Mouse (Mus musculus) intestine, embryonic 14.5 days (tissue): ENCODE data around the gene St6galnac3. TPM values are rescaled to one million over a fixed set of nuclear protein-coding genes. Genes with fewer than 3 reads are reported as not detected.

ENCODE experiments used
- ATAC-seq: fragments of 200-750 bp; cut with Nextera tagmentation; replicated peaks from 2 replicates; pipeline ENCODE4 v1.8.0; 2017; ENCODE audit warnings: low read depth, moderate number of reproducible peaks, moderate TSS enrichment, moderate library complexity; ENCODE audit not compliant: low FRiP score, low TSS enrichment
- DNase-seq: peaks from one replicate; pipeline ENCODE4 v3.0.0-alpha.2; 2018; ENCODE audit warnings: low spot score
- H3K27ac ChIP-seq: fragments of 300-500 bp; sonication (generic); 2 replicates; pipeline ENCODE4 v1.5.1; 2014; ENCODE audit warnings: low read depth, mild to moderate bottlenecking, control low read depth
- H3K27me3 ChIP-seq: fragments of 300-500 bp; sonication (generic); replicated peaks from 2 replicates; pipeline ENCODE4 v1.6.1; 2014; ENCODE audit warnings: low read length, control low read depth; ENCODE audit not compliant: control insufficient read depth, insufficient read depth
- H3K36me3 ChIP-seq: fragments of 300-500 bp; sonication (generic); 2 replicates; pipeline ENCODE4 v1.6.1; 2014; ENCODE audit warnings: low read length, control low read depth; ENCODE audit not compliant: control insufficient read depth, insufficient read depth
- H3K4me1 ChIP-seq: fragments of 300-500 bp; sonication (generic); replicated peaks from 2 replicates; pipeline ENCODE4 v1.6.1; 2014; ENCODE audit warnings: low read length, control low read depth, mixed read lengths; ENCODE audit not compliant: control insufficient read depth, insufficient read depth
- H3K4me2 ChIP-seq: fragments of 300-500 bp; sonication (generic); 2 replicates; pipeline ENCODE4 v1.6.1; 2014; ENCODE audit warnings: low read length
- H3K4me3 ChIP-seq: fragments of 300-500 bp; sonication (generic); 2 replicates; pipeline ENCODE4 v1.5.1; 2014; ENCODE audit warnings: low read depth, low read length, control low read depth, mixed read lengths
- H3K9ac ChIP-seq: fragments of 300-500 bp; sonication (generic); 2 replicates; pipeline ENCODE4 v1.6.1; 2014; ENCODE audit warnings: mild to moderate bottlenecking, low read length
- H3K9me3 ChIP-seq: fragments of 300-500 bp; sonication (generic); 2 replicates; pipeline ENCODE4 v1.6.1; 2016; ENCODE audit warnings: low read length, control low read depth; ENCODE audit not compliant: control insufficient read depth
- WGBS: fragments of 180-500 bp; shearing (Covaris S2); extraction: QIAGEN DNeasy Blood & Tissue Kit; methylation state at CpG from one replicate; pipeline ENCODE4 v1.1.7; 2014; 5-methylcytosine and 5-hydroxymethylcytosine counted together
- polyA plus RNA-seq: library from polyadenylated mRNA; unstranded; fragments of >200 nt; fragmentation: Nextera tagmentation; extraction: Ambion mirVana; gene quantifications from 2 replicates; pipeline ENCODE4 v1.2.1, GENCODE M21; 2014

Gene St6galnac3
- polyA plus RNA-seq, 1 experiment from 2014 or later = 45.5 TPM

- WGBS = 89% methylated on average over 6 of the region's 6 CpGs
- Histone ChIP-seq H3K36me3 (no peaks in the 10 kb centered on the region), H3K4me2 (no peak overlapping the region), H3K4me1 (no peaks in the 10 kb centered on the region), H3K9me3 (no peaks in the 10 kb centered on the region), H3K4me3 (no peak overlapping the region), H3K27me3 (no peaks in the 10 kb centered on the region), H3K9ac (no peak overlapping the region), H3K27ac (no peak overlapping the region)
- no peak for DNase-seq
- no peak for ATAC-seq
These were observed 244.0 kb downstream of the St6galnac3 start for GRCm38 (mm10) chr3:153481012-153481411.

GRCm38 (mm10) chr3:153480636-153481006, 244.4 kb downstream of the St6galnac3 start:
- no peak overlapping the region for H3K4me3 ChIP-seq
- H3K27me3 ChIP-seq = no peaks in the 10 kb centered on the region
- no peaks in the 10 kb centered on the region for H3K4me1 ChIP-seq
- DNase-seq = no peak
- no peak overlapping the region for H3K4me2 ChIP-seq
- WGBS = 81% methylated on average over 5 of the region's 5 CpGs
- H3K27ac ChIP-seq = no peak overlapping the region
- no peak overlapping the region for H3K9ac ChIP-seq
- ATAC-seq = no peak
- H3K9me3 ChIP-seq = no peaks in the 10 kb centered on the region
- no peaks in the 10 kb centered on the region for H3K36me3 ChIP-seq

GRCm38 (mm10) chr3:153480005-153480635, 244.9 kb downstream of the St6galnac3 start:
- DNase-seq (no peak), ATAC-seq (no peak)
- H3K4me2 ChIP-seq = no peak overlapping the region
- no peak overlapping the region for H3K9ac ChIP-seq
- H3K27ac ChIP-seq = no peak overlapping the region
- H3K4me3 ChIP-seq = no peak overlapping the region
- H3K9me3 ChIP-seq = no peaks in the 10 kb centered on the region
- H3K4me1 ChIP-seq = no peaks in the 10 kb centered on the region
- WGBS = 84% methylated on average over 3 of the region's 3 CpGs
- H3K36me3 ChIP-seq = no peaks in the 10 kb centered on the region
- H3K27me3 ChIP-seq = no peaks in the 10 kb centered on the region

GRCm38 (mm10) chr3:153475919-153476318, 249.1 kb downstream of the St6galnac3 start:
- no peak overlapping the region for H3K9ac ChIP-seq
- H3K4me2 ChIP-seq = no peak overlapping the region
- no peak for ATAC-seq
- no peak for DNase-seq
- H3K9me3 ChIP-seq = no peaks in the 10 kb centered on the region
- no peak overlapping the region for H3K4me3 ChIP-seq
- H3K4me1 ChIP-seq = no peaks in the 10 kb centered on the region
- H3K27ac ChIP-seq = no peak overlapping the region
- WGBS = 94% methylated on average over 9 of the region's 9 CpGs
- no peaks in the 10 kb centered on the region for H3K27me3 ChIP-seq
- H3K36me3 ChIP-seq = no peaks in the 10 kb centered on the region

- DNase-seq = no peak
- Histone ChIP-seq H3K4me1 (no peaks in the 10 kb centered on the region), H3K9me3 (no peaks in the 10 kb centered on the region), H3K4me3 (no peak overlapping the region), H3K9ac (no peak overlapping the region), H3K27ac (no peak overlapping the region), H3K27me3 (no peaks in the 10 kb centered on the region), H3K4me2 (no peak overlapping the region), H3K36me3 (no peaks in the 10 kb centered on the region)
- ATAC-seq = no peak
- 96% methylated on average over 20 of the region's 20 CpGs for WGBS
These were observed 249.5 kb downstream of the St6galnac3 start for GRCm38 (mm10) chr3:153475461-153475860.

- no peak overlapping the region for H3K4me3 ChIP-seq
- H3K4me2 ChIP-seq = no peak overlapping the region
- 85% methylated on average over 11 of the region's 11 CpGs for WGBS
- no peaks in the 10 kb centered on the region for H3K4me1 ChIP-seq
- no peak overlapping the region for H3K27ac ChIP-seq
- H3K9me3 ChIP-seq = no peaks in the 10 kb centered on the region
- no peaks in the 10 kb centered on the region for H3K36me3 ChIP-seq
- DNase-seq (no peak), ATAC-seq (no peak)
- no peak overlapping the region for H3K9ac ChIP-seq
- H3K27me3 ChIP-seq = no peaks in the 10 kb centered on the region
These were observed 252.1 kb downstream of the St6galnac3 start for GRCm38 (mm10) chr3:153472583-153473471.

GRCm38 (mm10) chr3:153463849-153464248, 261.1 kb downstream of the St6galnac3 start:
- Histone ChIP-seq H3K27me3 (no peaks in the 10 kb centered on the region), H3K27ac (no peak overlapping the region), H3K9me3 (peaks cover 4% of the 10 kb centered on the region; the same call in 1 of the 2 replicates), H3K4me1 (no peaks in the 10 kb centered on the region), H3K4me2 (no peak overlapping the region), H3K36me3 (no peaks in the 10 kb centered on the region), H3K9ac (no peak overlapping the region), H3K4me3 (no peak overlapping the region)
- WGBS = 85% methylated on average over 6 of the region's 6 CpGs
- no peak for DNase-seq
- ATAC-seq = no peak

- no peak overlapping the region for H3K27ac ChIP-seq
- no peak overlapping the region for H3K9ac ChIP-seq
- no peak for ATAC-seq
- H3K4me1 ChIP-seq = no peaks in the 10 kb centered on the region
- no peak for DNase-seq
- H3K36me3 ChIP-seq = no peaks in the 10 kb centered on the region
- H3K27me3 ChIP-seq = no peaks in the 10 kb centered on the region
- no peak overlapping the region for H3K4me2 ChIP-seq
- peaks cover 4% of the 10 kb centered on the region; the same call in 1 of the 2 replicates for H3K9me3 ChIP-seq
- no peak overlapping the region for H3K4me3 ChIP-seq
- WGBS = 92% methylated on average over 4 of the region's 4 CpGs
These were observed 264.8 kb downstream of the St6galnac3 start for GRCm38 (mm10) chr3:153460173-153460572.
